Mouse (Mus musculus) limb, embryonic 14.5 days (tissue): ENCODE results near the gene Tmem208. TPM values are rescaled to one million over a fixed set of nuclear protein-coding genes. Genes with fewer than 3 reads are reported as not detected.

Source experiments
- ATAC-seq: fragments of 200-750 bp; cut with Nextera tagmentation; 2 replicates; pipeline ENCODE4 v1.8.0; 2017; ENCODE audit warnings: low read depth, moderate number of reproducible peaks, moderate TSS enrichment; ENCODE audit not compliant: low FRiP score
- DNase-seq: peaks from one replicate; pipeline ENCODE4 v3.0.0-alpha.2; 2015; ENCODE audit warnings: low spot score
- H3K27ac ChIP-seq: fragments of 300-500 bp; sonication (generic); replicated peaks from 2 replicates; pipeline ENCODE4 v1.5.1; 2014; ENCODE audit warnings: low read depth, mild to moderate bottlenecking, low read length, moderate library complexity, mixed read lengths
- H3K27me3 ChIP-seq: fragments of 300-500 bp; sonication (generic); 2 replicates; pipeline ENCODE4 v1.6.1; 2014; ENCODE audit warnings: low read length, mixed read lengths; ENCODE audit not compliant: control insufficient read depth, insufficient read depth
- H3K36me3 ChIP-seq: fragments of 300-500 bp; sonication (generic); 2 replicates; pipeline ENCODE4 v1.6.1; 2014; ENCODE audit warnings: mild to moderate bottlenecking, low read length, moderate library complexity, mixed read lengths; ENCODE audit not compliant: control insufficient read depth, insufficient read depth
- H3K4me1 ChIP-seq: fragments of 300-500 bp; sonication (generic); 2 replicates; pipeline ENCODE4 v1.6.1; 2014; ENCODE audit warnings: antibody characterized with exemption, low read length, mixed read lengths; ENCODE audit not compliant: control insufficient read depth, insufficient read depth
- H3K4me2 ChIP-seq: fragments of 300-500 bp; sonication (generic); replicated peaks from 2 replicates; pipeline ENCODE4 v1.6.1; 2014; ENCODE audit warnings: low read depth, mild to moderate bottlenecking, low read length, moderate library complexity; ENCODE audit not compliant: severe bottlenecking
- H3K4me3 ChIP-seq: fragments of 300-500 bp; sonication (generic); replicated peaks from 2 replicates; pipeline ENCODE4 v1.5.1; 2014; ENCODE audit warnings: low read length
- H3K9ac ChIP-seq: fragments of 300-500 bp; sonication (generic); 2 replicates; pipeline ENCODE4 v1.6.1; 2014; ENCODE audit warnings: mild to moderate bottlenecking, low read depth, low read length, moderate library complexity; ENCODE audit not compliant: severe bottlenecking
- H3K9me3 ChIP-seq: fragments of 300-500 bp; sonication (generic); 2 replicates; pipeline ENCODE4 v1.6.1; 2016; ENCODE audit warnings: low read length; ENCODE audit not compliant: control insufficient read depth
- POLR2A ChIP-seq: fragments of 200-500 bp; IDR thresholded peaks from 2 replicates; pipeline ENCODE4 v1.8.0; 2012; ENCODE audit warnings: inconsistent platforms, mild to moderate bottlenecking, moderate library complexity, borderline replicate concordance; ENCODE audit not compliant: insufficient read depth, insufficient read length; ENCODE audit errors: extremely low read depth
- WGBS: fragments of 180-500 bp; shearing (Covaris S2); extraction: QIAGEN DNeasy Blood & Tissue Kit; methylation state at CpG from one replicate; pipeline ENCODE4 v1.1.7; 2014; 5-methylcytosine and 5-hydroxymethylcytosine counted together
- polyA plus RNA-seq, 2 experiments: library from polyadenylated mRNA; depleted of rRNA in 1 of 2; stranded (reverse) in 1 of 2; unstranded in 1 of 2; fragments of >200 nt; fragmentation: Nextera tagmentation in 1 of 2; extraction: Ambion mirVana in 1 of 2; gene quantifications; 2 replicates each; pipeline versions ENCODE4 v1.2.1 to v1.2.3; 2012 to 2014

Tmem208 gene
- polyA plus RNA-seq, 2 experiments: 126 to 135 TPM

DNA sequence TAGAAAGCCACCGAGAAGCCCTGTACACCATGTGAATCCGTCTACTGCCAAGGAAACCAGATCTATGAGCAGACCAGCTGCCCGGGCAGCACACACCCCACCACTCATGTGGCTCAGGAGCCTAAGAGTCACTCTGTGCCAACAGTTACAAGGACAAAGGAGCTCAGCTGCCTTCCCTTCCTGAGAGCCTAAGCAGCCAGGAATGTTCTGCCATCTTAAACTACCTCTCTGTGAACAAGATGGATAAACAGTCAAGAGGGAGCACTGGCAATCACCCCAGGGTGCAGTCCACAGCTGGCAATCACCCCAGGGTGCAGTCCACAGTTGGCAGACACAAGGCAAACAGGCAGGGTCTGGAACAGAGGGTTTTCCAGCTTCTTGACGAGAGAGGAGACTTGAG is 8.2 kb upstream of the Tmem208 start:
- Histone ChIP-seq H3K4me2 (no peak overlapping the region), H3K9me3 (no peaks in the 10 kb centered on the region), H3K36me3 (peaks cover 58% of the 10 kb centered on the region), H3K9ac (no peak overlapping the region), H3K4me1 (no peaks in the 10 kb centered on the region), H3K27ac (no peak overlapping the region), H3K4me3 (no peak overlapping the region), H3K27me3 (no peaks in the 10 kb centered on the region)
- no peak for DNase-seq
- WGBS: 83% methylated on average over 4 of the region's 4 CpGs
- no peak for TF ChIP-seq POLR2A
- ATAC-seq: no peak

DNA sequence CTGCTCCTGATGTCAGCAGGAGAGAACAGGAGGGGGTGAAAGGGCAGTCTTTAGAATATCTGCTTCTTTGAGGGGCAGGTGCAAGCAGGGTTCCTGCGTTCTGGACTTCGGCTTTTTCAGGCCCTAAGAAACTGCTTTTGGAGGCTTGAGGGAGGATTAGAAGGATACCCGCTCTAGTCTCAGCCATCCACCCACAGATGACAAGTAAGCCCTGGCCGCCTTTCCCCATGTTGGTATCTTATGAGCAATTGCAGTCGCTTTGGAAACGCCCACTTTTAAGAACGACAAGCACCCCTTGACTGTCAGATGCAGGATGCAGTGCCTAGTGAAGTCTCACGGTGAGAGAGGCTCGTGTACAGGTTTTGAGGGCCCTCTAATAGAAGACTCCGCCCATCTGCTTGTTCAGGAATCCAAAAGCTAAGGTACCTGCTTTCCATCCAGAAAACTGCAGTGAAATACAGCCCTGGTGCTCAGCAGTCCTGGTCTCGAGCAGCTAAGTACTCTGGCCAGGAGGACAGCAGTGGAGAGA is 7.4 kb upstream of the Tmem208 start:
- no peak for DNase-seq
- ATAC-seq: no peak
- H3K4me3 ChIP-seq: no peak overlapping the region
- no peaks in the 10 kb centered on the region for H3K27me3 ChIP-seq
- no peaks in the 10 kb centered on the region for H3K9me3 ChIP-seq
- no peak overlapping the region for H3K27ac ChIP-seq
- H3K9ac ChIP-seq: no peak overlapping the region
- no peak for TF ChIP-seq POLR2A
- 80% methylated on average over 11 of the region's 11 CpGs for WGBS
- H3K36me3 ChIP-seq: peaks cover 55% of the 10 kb centered on the region
- no peak overlapping the region for H3K4me2 ChIP-seq
- no peaks in the 10 kb centered on the region for H3K4me1 ChIP-seq

DNA sequence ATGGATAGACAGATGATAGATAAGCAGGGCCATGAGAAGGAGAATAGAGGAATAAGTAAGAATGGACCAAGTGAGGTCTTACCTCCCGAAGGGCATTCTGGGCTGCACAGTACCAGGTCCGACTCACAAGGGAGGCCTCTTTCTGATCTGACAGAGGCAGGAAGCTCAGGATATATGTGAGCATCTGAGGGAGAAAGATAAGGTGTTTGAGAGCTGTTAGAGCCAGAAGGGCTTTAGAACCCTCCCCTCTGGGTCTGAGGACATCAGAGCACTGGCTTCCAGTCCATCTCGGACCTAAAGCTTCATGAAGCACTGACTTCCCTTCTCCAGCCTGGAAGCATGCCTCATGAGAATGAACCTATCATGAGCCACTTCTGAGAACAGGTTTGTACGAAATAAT is 3.0 kb upstream of the Tmem208 start:
- Histone ChIP-seq H3K4me1 (peaks cover 14% of the 10 kb centered on the region), H3K27ac (no peak overlapping the region), H3K9me3 (no peaks in the 10 kb centered on the region), H3K27me3 (no peaks in the 10 kb centered on the region), H3K4me3 (no peak overlapping the region), H3K4me2 (no peak overlapping the region), H3K9ac (no peak overlapping the region), H3K36me3 (peaks cover 32% of the 10 kb centered on the region)
- DNase-seq (no peak), ATAC-seq (no peak)
- 91% methylated on average over 4 of the region's 4 CpGs for WGBS
- no peak for TF ChIP-seq POLR2A

DNA sequence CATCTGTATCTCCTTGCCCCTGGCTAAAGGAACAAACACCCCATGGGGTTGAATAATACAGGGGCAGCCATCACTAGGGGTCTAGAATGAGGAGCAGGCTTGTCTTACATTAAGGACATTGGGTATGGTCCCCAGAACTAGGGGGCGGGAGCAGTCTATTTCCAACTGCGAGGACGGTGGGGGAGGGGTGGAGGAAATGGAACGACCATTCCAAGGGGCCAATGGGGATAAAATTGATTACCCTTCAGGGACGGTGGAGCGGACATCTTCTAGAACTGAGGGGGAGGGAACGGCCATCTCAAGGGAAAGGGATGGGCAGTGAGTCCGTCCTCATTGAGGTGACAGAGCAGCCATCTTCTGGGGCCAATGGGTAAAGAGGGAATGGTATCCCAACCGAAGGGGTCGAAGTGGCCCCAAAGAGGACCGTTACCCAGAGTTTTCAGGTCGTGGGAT is 487 bp upstream of the Tmem208 start:
- Histone ChIP-seq H3K9me3 (no peaks in the 10 kb centered on the region), H3K4me1 (peaks cover 14% of the 10 kb centered on the region), H3K9ac (peak overlapping the region; percentile 77), H3K27me3 (no peaks in the 10 kb centered on the region), H3K27ac (peak overlapping the region; percentile 58; the same call in 1 of the 2 replicates), H3K4me2 (peak overlapping the region; percentile 85), H3K4me3 (peak overlapping the region; percentile 86), H3K36me3 (peaks cover 42% of the 10 kb centered on the region)
- 2% methylated on average over 12 of the region's 12 CpGs for WGBS
- no peak for DNase-seq
- no peak for TF ChIP-seq POLR2A
- peak; percentile 58 for ATAC-seq

DNA sequence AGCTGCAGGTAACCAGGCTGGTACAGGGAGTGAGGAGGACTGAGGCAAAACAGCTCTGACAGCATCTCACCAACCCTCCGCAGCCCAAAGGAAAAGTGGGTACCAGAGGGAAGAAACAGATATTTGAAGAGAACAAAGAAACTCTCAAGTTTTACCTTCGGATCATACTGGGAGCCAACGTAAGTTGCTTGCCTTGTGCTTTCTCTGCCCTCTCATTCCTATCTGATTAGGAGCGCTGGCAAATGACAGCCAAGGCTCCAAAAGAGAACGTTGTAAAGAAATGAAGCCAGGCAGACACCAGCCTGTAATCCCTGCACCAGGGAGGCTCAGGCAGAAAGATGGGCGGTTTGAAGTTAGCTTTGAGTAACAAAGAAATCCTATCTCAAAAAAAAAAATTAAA is 814 bp downstream of the Tmem208 start:
- H3K9ac ChIP-seq: peak overlapping the region; percentile 77
- TF ChIP-seq POLR2A: no peak
- H3K27me3 ChIP-seq: no peaks in the 10 kb centered on the region
- H3K36me3 ChIP-seq: peaks cover 48% of the 10 kb centered on the region
- DNase-seq (no peak), ATAC-seq (no peak)
- peak overlapping the region; percentile 87 for H3K4me2 ChIP-seq
- peak overlapping the region; percentile 79; the same call in 1 of the 2 replicates for H3K27ac ChIP-seq
- peak overlapping the region; percentile 86 for H3K4me3 ChIP-seq
- 37% methylated on average over 6 of the region's 6 CpGs for WGBS
- no peaks in the 10 kb centered on the region for H3K9me3 ChIP-seq
- H3K4me1 ChIP-seq: peaks cover 14% of the 10 kb centered on the region

DNA sequence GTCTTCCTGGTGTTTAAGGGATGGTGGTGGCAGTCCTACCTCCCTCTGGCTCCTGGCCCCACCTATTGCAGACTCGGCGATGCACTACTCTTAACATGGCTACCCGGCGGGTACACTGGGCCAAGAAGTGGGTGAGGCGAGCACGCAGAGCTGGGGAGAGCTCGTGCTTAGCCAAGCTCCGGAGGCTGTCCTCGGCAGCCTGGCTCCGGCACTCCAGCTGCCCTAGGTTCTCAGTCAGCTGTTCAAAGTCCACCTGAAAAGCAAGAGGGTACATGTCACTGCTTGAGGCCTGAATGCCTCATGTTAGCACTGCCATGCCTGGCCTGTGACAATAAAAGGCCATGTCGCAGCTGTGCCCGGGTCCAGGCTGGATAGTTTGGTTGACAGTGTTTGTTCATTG is 4.2 kb downstream of the Tmem208 start:
- no peak for ATAC-seq
- Histone ChIP-seq H3K4me1 (peaks cover 10% of the 10 kb centered on the region), H3K4me3 (no peak overlapping the region), H3K27ac (no peak overlapping the region), H3K4me2 (no peak overlapping the region), H3K9ac (no peak overlapping the region), H3K27me3 (no peaks in the 10 kb centered on the region), H3K9me3 (no peaks in the 10 kb centered on the region), H3K36me3 (peaks cover 69% of the 10 kb centered on the region)
- WGBS: 95% methylated on average over 12 of the region's 12 CpGs
- DNase-seq: no peak
- TF ChIP-seq POLR2A: no peak
